Mouse (Mus musculus) small intestine, adult 2 months (tissue): ENCODE results near the gene Kmt5a.

Experiments used
- CTCF ChIP-seq: fragments of 200-500 bp; IDR thresholded peaks from 2 replicates; pipeline ENCODE4 v1.5.1; 2012; ENCODE audit warnings: low read depth, mild to moderate bottlenecking, control low read depth, inconsistent platforms, low read length, moderate library complexity, mixed read lengths; ENCODE audit not compliant: insufficient replicate concordance, insufficient read length; ENCODE audit errors: extremely low read depth
- POLR2A ChIP-seq: fragments of 200-500 bp; IDR thresholded peaks from 2 replicates; pipeline ENCODE4 v1.6.1; 2012; ENCODE audit warnings: low read depth, mild to moderate bottlenecking, control low read depth, inconsistent platforms, low read length, moderate library complexity

DNA sequence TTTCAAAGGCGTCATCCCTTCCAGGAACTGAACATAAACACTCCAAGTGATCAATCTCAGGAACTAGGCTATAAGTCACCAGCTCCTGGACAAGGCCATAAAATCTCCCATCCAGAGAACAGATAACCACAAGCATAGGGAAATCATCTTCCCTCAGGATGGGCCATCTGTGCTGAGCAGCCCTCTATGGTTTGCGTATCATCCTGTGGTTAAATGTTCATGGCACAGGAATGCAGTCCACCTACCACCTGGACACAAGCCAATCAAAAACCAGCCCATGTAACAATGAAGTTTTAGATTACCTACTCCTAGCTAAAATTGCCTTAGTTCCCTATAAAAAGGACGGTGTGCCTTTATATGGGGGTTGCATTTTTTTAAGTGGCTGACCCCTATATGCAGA is 49.2 kb downstream of the Kmt5a start:
- no peak for TF ChIP-seq CTCF
- TF ChIP-seq POLR2A, result no peak
